Mouse (Mus musculus): ENCODE data around the gene Gucd1.

DNA sequence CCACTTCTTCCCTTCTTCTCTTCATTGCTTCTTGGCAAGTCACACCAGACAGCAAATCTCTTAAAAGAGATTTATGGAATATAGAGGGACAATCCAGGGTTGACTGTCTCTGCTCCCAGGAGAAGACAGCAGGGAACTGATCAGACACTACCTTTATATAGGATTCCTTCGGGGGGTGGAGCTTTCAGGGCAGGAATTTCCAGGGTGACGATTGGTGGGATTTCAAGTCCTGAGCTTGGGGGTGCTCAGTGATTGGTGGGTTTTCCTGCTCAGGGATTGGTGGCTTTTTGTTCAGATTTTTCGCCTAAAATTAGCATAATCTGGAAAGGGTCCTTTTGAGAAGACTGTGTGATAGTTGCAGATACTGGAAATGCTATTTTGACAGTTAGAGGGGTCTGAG, 30.6 kb downstream of the Gucd1 start:
- no peak for TF ChIP-seq EP300 (IDR thresholded peaks at IDR 0.05; ENCODE audit: low read depth)
- no peak for TF ChIP-seq CTCF (IDR thresholded peaks at IDR 0.05; ENCODE audit: low read depth)

Data from heart, postnatal 0 days (tissue).